In genomic region chr6:116638871-116639270, GRCm38 (mm10) we compare ENCODE assay signal across 22 mouse cellular contexts. TPM values are rescaled to one million over a fixed set of nuclear protein-coding genes. Genes with fewer than 3 reads are reported as not detected.
"Had no signal": no experiment of that assay in that cellular context is flagged by ENCODE, and none has a peak within 500 bp of the region (broad histone marks: within the 10 kb centered on the region; RNA-seq: fewer than 3 reads in every experiment).

No protein-coding gene starts in this region.

- DNase-seq: kidney, adult 18-20 months; kidney, postnatal 14 days; left cerebral cortex, postnatal 4 days; liver, embryonic 13.5 days; retina, postnatal 1 day; right cerebral cortex, postnatal 4 days; spleen, adult 18-20 months; thymus, adult 2 months; thymus, postnatal 25 days had no signal

- H3K9ac ChIP-seq: limb, embryonic 13.5 days; liver, embryonic 13.5 days; neural tube, embryonic 13.5 days had no signal

- H3K36me3 ChIP-seq: limb, embryonic 13.5 days; liver, embryonic 13.5 days had no signal

- H3K27me3 ChIP-seq: limb, embryonic 13.5 days; liver, embryonic 13.5 days; neural tube, embryonic 13.5 days had no signal

- H3K4me3 ChIP-seq: limb, embryonic 13.5 days; liver, embryonic 13.5 days; midbrain, embryonic 10.5 days; neural tube, embryonic 13.5 days had no signal

- H3K9me3 ChIP-seq: limb, embryonic 13.5 days; liver, embryonic 13.5 days; midbrain, embryonic 10.5 days; neural tube, embryonic 13.5 days had no signal

- H3K4me1 ChIP-seq: neural tube, embryonic 13.5 days had no signal

- H3K27ac ChIP-seq: limb, embryonic 13.5 days; liver, embryonic 13.5 days; midbrain, embryonic 10.5 days; neural tube, embryonic 13.5 days had no signal

- ATAC-seq: midbrain, embryonic 16.5 days had no signal

- H3K4me2 ChIP-seq: limb, embryonic 13.5 days; liver, embryonic 13.5 days; neural tube, embryonic 13.5 days had no signal

RNA-seq across cellular contexts. Expression of gene Olfr215, which starts 54.9 kb away (rescaled TPM):
- total RNA-seq: layer of hippocampus, adult 8-10 months; layer of hippocampus, postnatal 14 days; left cerebral cortex, adult 18-20 months; left cerebral cortex, postnatal 10 days; left cerebral cortex, postnatal 4 days; megakaryocyte, adult 5-6 weeks had no signal
- polyA plus RNA-seq: kidney, embryonic 14.5 days; large intestine, adult 2 months; limb, embryonic 13.5 days; liver, embryonic 13.5 days; lung, embryonic 16.5 days; midbrain, embryonic 10.5 days; midbrain, embryonic 16.5 days; neural tube, embryonic 13.5 days; stomach, embryonic 14.5 days; thymus, adult 2 months had no signal
